Comparison of ENCODE assay signal across 23 mouse cellular contexts in genomic region chr6:31006111-31006600, GRCm38 (mm10). TPM values are rescaled to one million over a fixed set of nuclear protein-coding genes. Genes with fewer than 3 reads are reported as not detected.
DNase-seq lines count a peak whose midpoint lies in the region; ATAC-seq and TF ChIP-seq lines count a peak whose summit lies in the region.
"Had no signal": no experiment of that assay in that cellular context is flagged by ENCODE, and none has a peak within 500 bp of the region (broad histone marks: within the 10 kb centered on the region; RNA-seq: fewer than 3 reads in every experiment).

No protein-coding gene starts in this region.

- H3K4me2 ChIP-seq in heart, embryonic 15.5 days, result no peak overlapping the region
- no peak overlapping the region for H3K4me2 ChIP-seq in lung, postnatal 0 days (replicated peaks; ENCODE audit: low read depth, low read length)
- H3K4me2 ChIP-seq: embryonic facial prominence, embryonic 15.5 days; hindbrain, embryonic 12.5 days had no signal

- no peaks in the 10 kb centered on the region for H3K9me3 ChIP-seq in heart, embryonic 15.5 days (replicated peaks)
- H3K9me3 ChIP-seq in lung, postnatal 0 days (ENCODE audit: low read length), result no peaks in the 10 kb centered on the region
- H3K9me3 ChIP-seq: embryonic facial prominence, embryonic 15.5 days; hindbrain, embryonic 12.5 days had no signal

- no peak for TF ChIP-seq EP300 in heart, adult 2 months (IDR thresholded peaks at IDR 0.05; ENCODE audit: insufficient read depth, low read depth, low read length)
- TF ChIP-seq EP300 in lung, postnatal 0 days (IDR thresholded peaks at IDR 0.05), result 0 out of 2 replicates have a peak, but pooled peaks have one; percentile 28

- peak overlapping the region; percentile 30 for H3K27ac ChIP-seq in heart, embryonic 15.5 days
- H3K27ac ChIP-seq in heart, adult 2 months, result no peak overlapping the region
- no peak overlapping the region for H3K27ac ChIP-seq in lung, postnatal 0 days (ENCODE audit: low read length)
- H3K27ac ChIP-seq: forebrain, embryonic 10.5 days; gastrocnemius, adult 2 months; hindbrain, embryonic 12.5 days had no signal

- 57% methylated on average over 6 of the region's 6 CpGs for WGBS in heart, embryonic 15.5 days
- 56% methylated on average over 6 of the region's 6 CpGs for WGBS in heart, adult 2 months
- 56% methylated on average over 6 of the region's 6 CpGs for WGBS in lung, postnatal 0 days

- no peak overlapping the region for H3K9ac ChIP-seq in heart, embryonic 15.5 days
- no peak overlapping the region for H3K9ac ChIP-seq in heart, adult 2 months (ENCODE audit: low read depth, low read length)
- no peak overlapping the region for H3K9ac ChIP-seq in lung, postnatal 0 days (replicated peaks; ENCODE audit: low read depth)
- H3K9ac ChIP-seq: embryonic facial prominence, embryonic 15.5 days; hindbrain, embryonic 12.5 days had no signal

- no peak for DNase-seq in heart, adult 2 months
- DNase-seq in heart, postnatal 4 days, result peak; percentile 21
- no peak for DNase-seq in heart, postnatal 25 days (ENCODE audit: low spot score)
- peak; percentile 38 for DNase-seq in lung, postnatal 0 days (ENCODE audit: low spot score)
- no peak for DNase-seq in lung, postnatal 10 days
- DNase-seq: adrenal gland, adult 2 months; adrenal gland, postnatal 25 days; cerebellum, adult 18-20 months; cerebellum, adult 9-11 months; cerebellum, postnatal 36 days; gastrocnemius, adult 2 months; gastrocnemius, postnatal 25 days; heart, postnatal 14 days had no signal

- H3K27me3 ChIP-seq in heart, embryonic 15.5 days, result no peaks in the 10 kb centered on the region
- no peaks in the 10 kb centered on the region for H3K27me3 ChIP-seq in heart, adult 2 months (ENCODE audit: control insufficient read depth, insufficient read depth, low read length)
- no peaks in the 10 kb centered on the region for H3K27me3 ChIP-seq in lung, postnatal 0 days (replicated peaks; ENCODE audit: insufficient read depth, low read length)
- H3K27me3 ChIP-seq: embryonic facial prominence, embryonic 15.5 days; hindbrain, embryonic 12.5 days had no signal

- H3K36me3 ChIP-seq in heart, embryonic 15.5 days, result no peaks in the 10 kb centered on the region
- H3K36me3 ChIP-seq in heart, adult 2 months (ENCODE audit: control insufficient read depth, insufficient read depth, low read length), result no peaks in the 10 kb centered on the region; the same call in 1 of the 2 replicates
- no peaks in the 10 kb centered on the region for H3K36me3 ChIP-seq in lung, postnatal 0 days (ENCODE audit: insufficient read depth, low read length)
- H3K36me3 ChIP-seq: embryonic facial prominence, embryonic 15.5 days; forebrain, embryonic 10.5 days; hindbrain, embryonic 12.5 days had no signal

- no peaks in the 10 kb centered on the region for H3K79me2 ChIP-seq in heart, adult 2 months (replicated peaks; ENCODE audit: control insufficient read depth, insufficient read depth, low read length)

- no peak overlapping the region for H3K4me3 ChIP-seq in heart, embryonic 15.5 days
- no peak overlapping the region for H3K4me3 ChIP-seq in heart, adult 2 months
- H3K4me3 ChIP-seq in lung, postnatal 0 days (ENCODE audit: low read depth, low read length), result no peak overlapping the region
- H3K4me3 ChIP-seq: embryonic facial prominence, embryonic 15.5 days; erythroblast, embryonic 14.5 days; forebrain, embryonic 10.5 days; gastrocnemius, adult 2 months; hindbrain, embryonic 12.5 days had no signal

- TF ChIP-seq CTCF in heart, adult 2 months (IDR thresholded peaks at IDR 0.05), result no peak
- no peak for TF ChIP-seq CTCF in lung, postnatal 0 days (IDR thresholded peaks at IDR 0.05)

- no peak for TF ChIP-seq POLR2A in heart, adult 2 months (IDR thresholded peaks at IDR 0.05; ENCODE audit: insufficient read depth, low read depth, low read length)

- ATAC-seq in heart, embryonic 15.5 days (replicated peaks; ENCODE audit: insufficient number of reproducible peaks, insufficient read depth, low FRiP score, low read depth), result no peak
- ATAC-seq in lung, postnatal 0 days, result peak; percentile 79
- ATAC-seq: forebrain, embryonic 14.5 days; hindbrain, embryonic 16.5 days; inflammation-experienced regulatory T-cells, adult 6 months; intestine, postnatal 0 days had no signal

- peaks cover 19% of the 10 kb centered on the region for H3K4me1 ChIP-seq in heart, embryonic 15.5 days (replicated peaks)
- peaks cover 1% of the 10 kb centered on the region for H3K4me1 ChIP-seq in heart, adult 2 months (ENCODE audit: control insufficient read depth, insufficient read depth, low read length)
- no peaks in the 10 kb centered on the region for H3K4me1 ChIP-seq in lung, postnatal 0 days (ENCODE audit: insufficient read depth, low read depth, low read length)

- intact Hi-C loops in heart, adult 2 months (cut with DNase I), result no loop called here
- intact Hi-C loops in heart, postnatal 25 days (cut with DNase I), result no loop called here

RNA-seq across cellular contexts. Expression of gene Klf14, which starts 47.3 kb away (rescaled TPM):
- polyA plus RNA-seq in heart, embryonic 15.5 days (2015; fragmentation: Nextera tagmentation; extraction: Ambion mirVana), result 1.8 and 2.7 TPM in 2 replicates
- total RNA-seq in heart, adult 2 months (2021), result under 1 TPM; 0.25 to 0.26 TPM
- 0.06 and 0.12 TPM in 2 replicates for polyA plus RNA-seq in heart, adult 2 months (2012; rRNA removed)
- total RNA-seq in heart, postnatal 4 days (2021), result 1 to 10 TPM; 2.1 to 2.2 TPM
- under 1 TPM; 0.31 to 0.36 TPM for total RNA-seq in heart, postnatal 25 days (2021)
- 1.3 and 1.4 TPM in 2 replicates for polyA plus RNA-seq in lung, postnatal 0 days (2015; fragmentation: Nextera tagmentation; extraction: Ambion mirVana)
- total RNA-seq: adrenal gland, postnatal 25 days; granulocyte monocyte progenitor cell, adult 5-6 weeks had no signal
- polyA plus RNA-seq: erythroblast, embryonic 14.5 days; inflammation-experienced regulatory T-cells, adult 6 months had no signal

Comparison
In these comparisons a context has a peak if more than half of its experiments do, and no peak if none do; other contexts are left out.
1. DNase-seq: peak in heart, postnatal 4 days (single experiment) and lung, postnatal 0 days (single experiment); none in heart, adult 2 months (0 of 2), heart, postnatal 25 days (single experiment) and lung, postnatal 10 days (single experiment).